Mouse (Mus musculus) midbrain, postnatal 0 days (tissue): Measurements from ENCODE around the gene Notch1. TPM values are rescaled to one million over a fixed set of nuclear protein-coding genes. Genes with fewer than 3 reads are reported as not detected.

Experiments
- ATAC-seq: fragments of 200-750 bp; cut with Nextera tagmentation; 2 replicates; pipeline ENCODE4 v1.8.0; 2017; ENCODE audit warnings: moderate number of reproducible peaks, mild to moderate bottlenecking, moderate TSS enrichment, moderate library complexity; ENCODE audit not compliant: low FRiP score
- DNase-seq: peaks from one replicate; pipeline ENCODE4 v3.0.0-alpha.2; 2015; ENCODE audit warnings: low spot score
- H3K27ac ChIP-seq: fragments of 300-500 bp; sonication (generic); 2 replicates; pipeline ENCODE4 v1.5.1; 2014; ENCODE audit warnings: low read depth, mild to moderate bottlenecking, low read length, mixed read lengths
- H3K27me3 ChIP-seq: fragments of 300-500 bp; sonication (generic); 2 replicates; pipeline ENCODE4 v1.6.1; 2014; ENCODE audit warnings: low read length, control low read depth, mixed read lengths; ENCODE audit not compliant: insufficient read depth
- H3K36me3 ChIP-seq: fragments of 300-500 bp; sonication (generic); 2 replicates; pipeline ENCODE4 v1.6.1; 2014; ENCODE audit warnings: low read length, control low read depth, mixed read lengths; ENCODE audit not compliant: insufficient read depth
- H3K4me1 ChIP-seq: fragments of 300-500 bp; sonication (generic); 2 replicates; pipeline ENCODE4 v1.6.1; 2014; ENCODE audit warnings: mild to moderate bottlenecking, control low read depth, antibody characterized with exemption, low read length, mixed read lengths; ENCODE audit not compliant: insufficient read depth
- H3K4me2 ChIP-seq: fragments of 300-500 bp; sonication (generic); 2 replicates; pipeline ENCODE4 v1.6.1; 2014; ENCODE audit warnings: low read depth, mild to moderate bottlenecking, low read length, mixed read lengths; ENCODE audit not compliant: poor library complexity, severe bottlenecking
- H3K4me3 ChIP-seq: fragments of 300-500 bp; sonication (generic); 2 replicates; pipeline ENCODE4 v1.5.1; 2014; ENCODE audit warnings: low read depth, mild to moderate bottlenecking, low read length, moderate library complexity
- H3K9ac ChIP-seq: fragments of 300-500 bp; sonication (generic); replicated peaks from 2 replicates; pipeline ENCODE4 v1.6.1; 2014; ENCODE audit warnings: mild to moderate bottlenecking, low read length, moderate library complexity, mixed read lengths; ENCODE audit not compliant: poor library complexity, severe bottlenecking
- H3K9me3 ChIP-seq: fragments of 300-500 bp; sonication (generic); 2 replicates; pipeline ENCODE4 v1.6.1; 2016; ENCODE audit warnings: low read length, control low read depth
- CTCF ChIP-seq: IDR thresholded peaks from 2 replicates; pipeline ENCODE4 v1.5.1; 2016; ENCODE audit warnings: antibody characterized with exemption, mild to moderate bottlenecking
- WGBS: fragments of 180-500 bp; shearing (Covaris S2); extraction: QIAGEN DNeasy Blood & Tissue Kit; methylation state at CpG from one replicate; pipeline ENCODE4 v1.1.7; 2014; 5-methylcytosine and 5-hydroxymethylcytosine counted together
- polyA plus RNA-seq: library from polyadenylated mRNA; unstranded; fragments of >200 nt; fragmentation: Nextera tagmentation; extraction: Ambion mirVana; gene quantifications from 2 replicates; pipeline ENCODE4 v1.2.1, GENCODE M21; 2015
- total RNA-seq: library from RNA; depleted of rRNA; stranded (reverse); fragments of >200 nt; gene quantifications from 2 replicates; pipeline ENCODE4 v1.2.3, GENCODE M21; 2014

Notch1 gene
- total and polyA plus RNA-seq, 2 experiments from 2014 or later: 7.6 to 65.8 TPM

GRCm38 (mm10) chr2:26496451-26496850 lies 20.0 kb downstream of the Notch1 start:
- Histone ChIP-seq H3K4me2 (no peak overlapping the region), H3K4me1 (peaks cover 6% of the 10 kb centered on the region; the same call in 1 of the 2 replicates), H3K27me3 (peaks cover 4% of the 10 kb centered on the region; the same call in 1 of the 2 replicates), H3K36me3 (no peaks in the 10 kb centered on the region), H3K4me3 (no peak overlapping the region), H3K9ac (no peak overlapping the region), H3K27ac (no peak overlapping the region), H3K9me3 (no peaks in the 10 kb centered on the region)
- 79% methylated on average over 3 of the region's 3 CpGs for WGBS
- TF ChIP-seq CTCF: no peak
- no peak for ATAC-seq
- no peak for DNase-seq

GRCm38 (mm10) chr2:26495701-26496100 lies 20.8 kb downstream of the Notch1 start:
- H3K36me3 ChIP-seq: no peaks in the 10 kb centered on the region
- WGBS: 74% methylated on average over 2 of the region's 2 CpGs
- no peak overlapping the region for H3K9ac ChIP-seq
- H3K4me2 ChIP-seq: 0 out of 2 replicates have a peak overlapping the region, but pooled peaks have one; percentile 4
- no peak overlapping the region for H3K4me3 ChIP-seq
- peaks cover 3% of the 10 kb centered on the region; the same call in 1 of the 2 replicates for H3K4me1 ChIP-seq
- H3K27ac ChIP-seq: no peak overlapping the region
- ATAC-seq (no peak), DNase-seq (no peak)
- H3K9me3 ChIP-seq: no peaks in the 10 kb centered on the region
- H3K27me3 ChIP-seq: no peaks in the 10 kb centered on the region
- no peak for TF ChIP-seq CTCF

GRCm38 (mm10) chr2:26494991-26495390 lies 21.5 kb downstream of the Notch1 start:
- no peak overlapping the region for H3K4me2 ChIP-seq
- H3K27me3 ChIP-seq: no peaks in the 10 kb centered on the region
- peaks cover 5% of the 10 kb centered on the region for H3K4me1 ChIP-seq
- no peak for ATAC-seq
- no peak overlapping the region for H3K4me3 ChIP-seq
- no peaks in the 10 kb centered on the region for H3K9me3 ChIP-seq
- no peaks in the 10 kb centered on the region for H3K36me3 ChIP-seq
- DNase-seq: no peak
- 0 out of 2 replicates have a peak overlapping the region, but pooled peaks have one; percentile 47 for H3K27ac ChIP-seq
- H3K9ac ChIP-seq: no peak overlapping the region
- no peak for TF ChIP-seq CTCF
- WGBS: 83% methylated on average over 5 of the region's 5 CpGs

GRCm38 (mm10) chr2:26494396-26494795 lies 22.1 kb downstream of the Notch1 start:
- peaks cover 5% of the 10 kb centered on the region for H3K4me1 ChIP-seq
- ATAC-seq: no peak
- 62% methylated on average over 7 of the region's 7 CpGs for WGBS
- H3K27me3 ChIP-seq: no peaks in the 10 kb centered on the region
- no peak for DNase-seq
- H3K4me2 ChIP-seq: no peak overlapping the region
- H3K27ac ChIP-seq: 0 out of 2 replicates have a peak overlapping the region, but pooled peaks have one; percentile 47
- H3K36me3 ChIP-seq: no peaks in the 10 kb centered on the region
- no peak overlapping the region for H3K4me3 ChIP-seq
- no peaks in the 10 kb centered on the region for H3K9me3 ChIP-seq
- H3K9ac ChIP-seq: no peak overlapping the region
- TF ChIP-seq CTCF: no peak

- Histone ChIP-seq H3K27me3 (no peaks in the 10 kb centered on the region), H3K4me2 (no peak overlapping the region), H3K9ac (no peak overlapping the region), H3K27ac (no peak overlapping the region; the same call in 1 of the 2 replicates), H3K4me3 (no peak overlapping the region), H3K4me1 (peaks cover 9% of the 10 kb centered on the region), H3K36me3 (no peaks in the 10 kb centered on the region), H3K9me3 (no peaks in the 10 kb centered on the region)
- 42% methylated on average over 9 of the region's 9 CpGs for WGBS
- DNase-seq (no peak), ATAC-seq (no peak)
- no peak for TF ChIP-seq CTCF
Measured at GRCm38 (mm10) chr2:26493021-26493781, 23.3 kb downstream of the Notch1 start.

- Histone ChIP-seq H3K36me3 (no peaks in the 10 kb centered on the region), H3K27ac (peak overlapping the region; percentile 43; the same call in 1 of the 2 replicates), H3K4me3 (no peak overlapping the region), H3K4me1 (peaks cover 23% of the 10 kb centered on the region), H3K27me3 (no peaks in the 10 kb centered on the region), H3K9me3 (no peaks in the 10 kb centered on the region), H3K9ac (no peak overlapping the region), H3K4me2 (no peak overlapping the region)
- peak; percentile 16; the same call in 1 of the 2 replicates for TF ChIP-seq CTCF
- 25% methylated on average over 4 of the region's 4 CpGs for WGBS
- DNase-seq (no peak), ATAC-seq (no peak)
Measured at GRCm38 (mm10) chr2:26490760-26491301, 25.6 kb downstream of the Notch1 start.
